Mouse (Mus musculus) lung, postnatal 0 days (tissue): Measurements from ENCODE around the gene Leo1.

ENCODE experiments used
- CTCF ChIP-seq: IDR thresholded peaks from 2 replicates; pipeline ENCODE4 v1.5.1; 2016; ENCODE audit warnings: antibody characterized with exemption, mild to moderate bottlenecking
- EP300 ChIP-seq: IDR thresholded peaks from 2 replicates; pipeline ENCODE4 v1.6.1; 2016; ENCODE audit warnings: antibody characterized with exemption, mild to moderate bottlenecking, control low read depth

- TF ChIP-seq CTCF (no peak), EP300 (no peak)
These were observed 53.2 kb downstream of the Leo1 start for GRCm38 (mm10) chr9:75494407-75495005.
